Mouse (Mus musculus): ENCODE measurements at regions not wholly inside any gene's neighbourhood (a gene's known extent, or its start where the extent isn't known, plus 50 kb on each side); places are given as distances from the start of the nearest gene placed in this dataset.
A peak's percentile ranks its signal among the peaks of the same experiment; 100 is the strongest.

- peak overlapping the region; percentile 11 for H3K4me3 ChIP-seq (replicated peaks)
- H3K4me2 ChIP-seq = peak overlapping the region; percentile 67
- H3K9me3 ChIP-seq (replicated peaks) = no peaks in the 10 kb centered on the region
- WGBS (ENCODE audit: insufficient replicate concordance) = 11% methylated on average over 11 of the region's 11 CpGs
- DNase-seq (peak; percentile 67), ATAC-seq (ENCODE audit: low read depth) (peak; percentile 97)
- peaks cover 47% of the 10 kb centered on the region for H3K4me1 ChIP-seq (replicated peaks)
- no peaks in the 10 kb centered on the region for H3K27me3 ChIP-seq
- H3K36me3 ChIP-seq = no peaks in the 10 kb centered on the region
- peak overlapping the region; percentile 83 for H3K27ac ChIP-seq
- peak overlapping the region; percentile 44; the same call in 1 of the 2 replicates for H3K9ac ChIP-seq
Observed at GRCm38 (mm10) chr5:75761459-75762310, 187.0 kb downstream of the Kit start.

- ATAC-seq (ENCODE audit: low read depth) (no peak), DNase-seq (no peak)
- Histone ChIP-seq H3K9me3 (replicated peaks) (no peaks in the 10 kb centered on the region), H3K27ac (no peak overlapping the region), H3K36me3 (no peaks in the 10 kb centered on the region), H3K4me2 (no peak overlapping the region), H3K9ac (no peak overlapping the region), H3K4me1 (replicated peaks) (peaks cover 25% of the 10 kb centered on the region), H3K27me3 (no peaks in the 10 kb centered on the region), H3K4me3 (replicated peaks) (no peak overlapping the region)
- 38% methylated on average over 7 of the region's 7 CpGs for WGBS (ENCODE audit: insufficient replicate concordance)
Observed at GRCm38 (mm10) chr5:75756168-75756567, 181.5 kb downstream of the Kit start.

- WGBS (ENCODE audit: insufficient replicate concordance) = 77% methylated on average over 7 of the region's 7 CpGs
Observed at GRCm38 (mm10) chr5:75754356-75754755, 179.6 kb downstream of the Kit start.

GRCm38 (mm10) chr5:75745311-75745710 is 170.6 kb downstream of the Kit start:
- 73% methylated on average over 9 of the region's 9 CpGs for WGBS (ENCODE audit: insufficient replicate concordance)

More at GRCm38 (mm10) chr5:75754356-75754755, 179.6 kb downstream of the Kit start:
- Histone ChIP-seq H3K4me3 (replicated peaks) (no peak overlapping the region), H3K9ac (no peak overlapping the region), H3K36me3 (no peaks in the 10 kb centered on the region), H3K4me1 (replicated peaks) (peaks cover 11% of the 10 kb centered on the region), H3K4me2 (no peak overlapping the region), H3K9me3 (replicated peaks) (no peaks in the 10 kb centered on the region), H3K27me3 (no peaks in the 10 kb centered on the region), H3K27ac (no peak overlapping the region)
- ATAC-seq (ENCODE audit: low read depth) (no peak), DNase-seq (no peak)

GRCm38 (mm10) chr5:75744475-75745045 is 169.8 kb downstream of the Kit start:
- DNase-seq (no peak), ATAC-seq (ENCODE audit: low read depth) (peak; percentile 39; the same call in 1 of the 2 replicates)
- H3K9ac ChIP-seq = no peak overlapping the region
- H3K4me2 ChIP-seq = no peak overlapping the region
- WGBS (ENCODE audit: insufficient replicate concordance) = 17% methylated on average over 6 of the region's 6 CpGs
- no peaks in the 10 kb centered on the region for H3K36me3 ChIP-seq
- no peaks in the 10 kb centered on the region for H3K27me3 ChIP-seq
- H3K27ac ChIP-seq = no peak overlapping the region
- H3K4me1 ChIP-seq (replicated peaks) = peaks cover 11% of the 10 kb centered on the region
- no peak overlapping the region for H3K4me3 ChIP-seq (replicated peaks)
- H3K9me3 ChIP-seq (replicated peaks) = no peaks in the 10 kb centered on the region

More at GRCm38 (mm10) chr5:75745311-75745710, 170.6 kb downstream of the Kit start:
- no peaks in the 10 kb centered on the region for H3K9me3 ChIP-seq (replicated peaks)
- H3K36me3 ChIP-seq = no peaks in the 10 kb centered on the region
- H3K27ac ChIP-seq = no peak overlapping the region
- no peak overlapping the region for H3K9ac ChIP-seq
- H3K4me1 ChIP-seq (replicated peaks) = peaks cover 11% of the 10 kb centered on the region
- DNase-seq (no peak), ATAC-seq (ENCODE audit: low read depth) (no peak)
- H3K4me3 ChIP-seq (replicated peaks) = no peak overlapping the region
- H3K4me2 ChIP-seq = no peak overlapping the region
- no peaks in the 10 kb centered on the region for H3K27me3 ChIP-seq

GRCm38 (mm10) chr5:75739336-75739735 is 164.6 kb downstream of the Kit start:
- Histone ChIP-seq H3K27me3 (no peaks in the 10 kb centered on the region), H3K36me3 (no peaks in the 10 kb centered on the region), H3K4me3 (replicated peaks) (no peak overlapping the region), H3K9me3 (replicated peaks) (no peaks in the 10 kb centered on the region), H3K4me2 (no peak overlapping the region), H3K27ac (no peak overlapping the region), H3K4me1 (replicated peaks) (peaks cover 1% of the 10 kb centered on the region), H3K9ac (no peak overlapping the region)
- no peak for ATAC-seq (ENCODE audit: low read depth)
- WGBS (ENCODE audit: insufficient replicate concordance) = 76% methylated on average over 8 of the region's 8 CpGs
- DNase-seq = no peak

GRCm38 (mm10) chr5:75738445-75738844 is 163.7 kb downstream of the Kit start:
- no peaks in the 10 kb centered on the region for H3K36me3 ChIP-seq
- 60% methylated on average over 2 of the region's 2 CpGs for WGBS (ENCODE audit: insufficient replicate concordance)
- DNase-seq (no peak), ATAC-seq (ENCODE audit: low read depth) (no peak)
- H3K9me3 ChIP-seq (replicated peaks) = no peaks in the 10 kb centered on the region
- no peaks in the 10 kb centered on the region for H3K4me1 ChIP-seq (replicated peaks)
- no peak overlapping the region for H3K4me3 ChIP-seq (replicated peaks)
- no peak overlapping the region for H3K4me2 ChIP-seq
- no peaks in the 10 kb centered on the region for H3K27me3 ChIP-seq
- no peak overlapping the region for H3K9ac ChIP-seq
- H3K27ac ChIP-seq = no peak overlapping the region

GRCm38 (mm10) chr5:75737752-75738151 is 163.0 kb downstream of the Kit start:
- H3K4me1 ChIP-seq (replicated peaks) = no peaks in the 10 kb centered on the region
- DNase-seq = no peak
- no peak for ATAC-seq (ENCODE audit: low read depth)
- H3K27me3 ChIP-seq = no peaks in the 10 kb centered on the region
- 71% methylated on average over 7 of the region's 7 CpGs for WGBS (ENCODE audit: insufficient replicate concordance)
- no peak overlapping the region for H3K4me2 ChIP-seq
- H3K36me3 ChIP-seq = no peaks in the 10 kb centered on the region
- no peaks in the 10 kb centered on the region for H3K9me3 ChIP-seq (replicated peaks)
- no peak overlapping the region for H3K27ac ChIP-seq
- no peak overlapping the region for H3K4me3 ChIP-seq (replicated peaks)
- no peak overlapping the region for H3K9ac ChIP-seq

GRCm38 (mm10) chr5:75736318-75736717 is 161.6 kb downstream of the Kit start:
- Histone ChIP-seq H3K27me3 (no peaks in the 10 kb centered on the region), H3K4me1 (replicated peaks) (peaks cover 6% of the 10 kb centered on the region), H3K9ac (no peak overlapping the region), H3K36me3 (no peaks in the 10 kb centered on the region), H3K9me3 (replicated peaks) (no peaks in the 10 kb centered on the region), H3K27ac (no peak overlapping the region), H3K4me3 (replicated peaks) (no peak overlapping the region), H3K4me2 (no peak overlapping the region)
- no peak for ATAC-seq (ENCODE audit: low read depth)
- no peak for DNase-seq

GRCm38 (mm10) chr5:75734508-75734907 is 159.8 kb downstream of the Kit start:
- Histone ChIP-seq H3K4me2 (no peak overlapping the region), H3K9me3 (replicated peaks) (no peaks in the 10 kb centered on the region), H3K27me3 (no peaks in the 10 kb centered on the region), H3K4me3 (replicated peaks) (no peak overlapping the region), H3K9ac (no peak overlapping the region), H3K36me3 (no peaks in the 10 kb centered on the region), H3K27ac (no peak overlapping the region), H3K4me1 (replicated peaks) (peaks cover 17% of the 10 kb centered on the region)
- DNase-seq = no peak
- WGBS (ENCODE audit: insufficient replicate concordance) = 80% methylated on average over 14 of the region's 14 CpGs
- peak; percentile 51 for ATAC-seq (ENCODE audit: low read depth)

- Histone ChIP-seq H3K4me2 (no peak overlapping the region), H3K4me3 (replicated peaks) (no peak overlapping the region), H3K36me3 (no peaks in the 10 kb centered on the region), H3K9ac (no peak overlapping the region), H3K27me3 (no peaks in the 10 kb centered on the region), H3K9me3 (replicated peaks) (no peaks in the 10 kb centered on the region), H3K27ac (no peak overlapping the region), H3K4me1 (replicated peaks) (peaks cover 18% of the 10 kb centered on the region)
- 82% methylated on average over 6 of the region's 6 CpGs for WGBS (ENCODE audit: insufficient replicate concordance)
- DNase-seq = no peak
- no peak for ATAC-seq (ENCODE audit: low read depth)
Observed at GRCm38 (mm10) chr5:75734043-75734442, 159.3 kb downstream of the Kit start.

GRCm38 (mm10) chr5:75731236-75731635 is 156.5 kb downstream of the Kit start:
- no peaks in the 10 kb centered on the region for H3K27me3 ChIP-seq
- no peak overlapping the region for H3K9ac ChIP-seq
- H3K9me3 ChIP-seq (replicated peaks) = no peaks in the 10 kb centered on the region
- H3K4me3 ChIP-seq (replicated peaks) = no peak overlapping the region
- ATAC-seq (ENCODE audit: low read depth) = no peak
- H3K4me1 ChIP-seq (replicated peaks) = peaks cover 20% of the 10 kb centered on the region
- no peak overlapping the region for H3K27ac ChIP-seq
- H3K4me2 ChIP-seq = no peak overlapping the region
- no peak for DNase-seq
- no peaks in the 10 kb centered on the region for H3K36me3 ChIP-seq
- WGBS (ENCODE audit: insufficient replicate concordance) = 36% methylated on average over 4 of the region's 4 CpGs
